Mouse (Mus musculus) skeletal muscle tissue, adult 2 months (tissue): ENCODE measurements around the gene Ndufa4.
"Not testable (repeated sequence)": the region's sequence is repeated elsewhere in the genome, so short reads cannot be mapped to it uniquely, and the experiment has no call there.

Source experiments
- DNase-seq: peaks from one replicate; pipeline ENCODE4 v3.0.0-alpha.2; 2012; ENCODE audit warnings: low read depth, low spot score

The Ndufa4 gene

GRCm38 (mm10) chr6:11907269-11908032, at the start of gene Ndufa4, which contains the start of gene Phf14:
Ndufa4 (minus strand) TSS chr6:11907497.
Phf14 (plus strand) TSS chr6:11907809.
- DNase-seq = peak; percentile 93

GRCm38 (mm10) chr6:11948100-11948499, 40.8 kb upstream of the Ndufa4 start:
- no peak for DNase-seq

- no peak for DNase-seq
Observed at GRCm38 (mm10) chr6:11942089-11942488, 34.8 kb upstream of the Ndufa4 start.

- no peak for DNase-seq
Observed at GRCm38 (mm10) chr6:11940895-11941294, 33.6 kb upstream of the Ndufa4 start.

- DNase-seq = no peak
Observed at GRCm38 (mm10) chr6:11933403-11933802, 26.1 kb upstream of the Ndufa4 start.

- no peak for DNase-seq
Observed at GRCm38 (mm10) chr6:11927485-11927884, 20.2 kb upstream of the Ndufa4 start.

GRCm38 (mm10) chr6:11926082-11926595, 18.8 kb upstream of the Ndufa4 start:
- DNase-seq = no peak

GRCm38 (mm10) chr6:11925496-11926041, 18.3 kb upstream of the Ndufa4 start:
- DNase-seq = peak; percentile 86

GRCm38 (mm10) chr6:11908170-11908569, 873 bp upstream of the Ndufa4 start:
- DNase-seq = no peak

- DNase-seq = no peak
Observed at GRCm38 (mm10) chr6:11906890-11907268, 418 bp downstream of the Ndufa4 start.

- no peak for DNase-seq
Observed at GRCm38 (mm10) chr6:11900809-11901310, 6.4 kb downstream of the Ndufa4 start.

- not testable (repeated sequence) for DNase-seq
Observed at GRCm38 (mm10) chr6:11875364-11875763, 31.9 kb downstream of the Ndufa4 start.
